Comparison of ENCODE assay signal across 10 mouse cellular contexts in genomic region chr16:26722464-26722863, GRCm38 (mm10).
A peak's percentile ranks its signal among the peaks of the same experiment; 100 is the strongest.
DNase-seq lines count a peak whose midpoint lies in the region; TF ChIP-seq lines count a peak whose summit lies in the region.
"Had no signal": no experiment of that assay in that cellular context is flagged by ENCODE, and none has a peak within 500 bp of the region (broad histone marks: within the 10 kb centered on the region; RNA-seq: fewer than 3 reads in every experiment).

No protein-coding gene starts in this region.

- 72% methylated on average over 11 of the region's 11 CpGs for WGBS in heart, adult 2 months
- 83% methylated on average over 11 of the region's 11 CpGs for WGBS in heart, embryonic 10.5 days
- WGBS in thymus, adult 2 months, result 93% methylated on average over 11 of the region's 11 CpGs

- H3K79me2 ChIP-seq in heart, adult 2 months (replicated peaks; ENCODE audit: control insufficient read depth, insufficient read depth, low read length), result no peaks in the 10 kb centered on the region

- no peak overlapping the region for H3K4me3 ChIP-seq in heart, adult 2 months
- no peak overlapping the region for H3K4me3 ChIP-seq in heart, embryonic 10.5 days
- H3K4me3 ChIP-seq in thymus, adult 2 months (ENCODE audit: control insufficient read depth, insufficient read depth, low read length), result no peak overlapping the region
- H3K4me3 ChIP-seq: embryonic facial prominence, embryonic 13.5 days; left cerebral cortex, adult 2 months had no signal

- H3K9me3 ChIP-seq in heart, embryonic 10.5 days, result no peaks in the 10 kb centered on the region
- H3K9me3 ChIP-seq: embryonic facial prominence, embryonic 13.5 days had no signal

- peak; percentile 31 to 50 for DNase-seq in heart, adult 2 months
- DNase-seq in heart, embryonic 10.5 days (ENCODE audit: low spot score), result no peak
- peak; percentile 17 for DNase-seq in adipocyte (ENCODE audit: low spot score)
- DNase-seq in cerebellum, postnatal 36 days, result peak; percentile 7 to 11
- DNase-seq in layer of hippocampus, postnatal 14 days (ENCODE audit: low spot score in 2 of 2), result peak; percentile 36 to 69
- no peak for DNase-seq in thymus, postnatal 10 days (ENCODE audit: low spot score in 2 of 2)
- no peak for DNase-seq in adrenal gland, postnatal 14 days
- no peak for DNase-seq in thymus, adult 2 months

- intact Hi-C loops in heart, adult 2 months (cut with DNase I), result no loop called here

- no peaks in the 10 kb centered on the region for H3K36me3 ChIP-seq in heart, adult 2 months (ENCODE audit: control insufficient read depth, insufficient read depth, low read length)
- no peaks in the 10 kb centered on the region for H3K36me3 ChIP-seq in heart, embryonic 10.5 days
- H3K36me3 ChIP-seq in thymus, adult 2 months (ENCODE audit: control insufficient read depth, insufficient read depth, low read length), result no peaks in the 10 kb centered on the region
- H3K36me3 ChIP-seq: embryonic facial prominence, embryonic 13.5 days had no signal

- no peak for TF ChIP-seq POLR2A in heart, adult 2 months (IDR thresholded peaks at IDR 0.05; ENCODE audit: insufficient read depth, low read depth, low read length)
- no peak for TF ChIP-seq POLR2A in thymus, adult 2 months (IDR thresholded peaks at IDR 0.05; ENCODE audit: control insufficient read depth, extremely low read depth, insufficient read depth, low read length, poor library complexity)

- H3K4me1 ChIP-seq in heart, adult 2 months (ENCODE audit: control insufficient read depth, insufficient read depth, low read length), result no peaks in the 10 kb centered on the region
- H3K4me1 ChIP-seq in heart, embryonic 10.5 days, result no peaks in the 10 kb centered on the region
- H3K4me1 ChIP-seq in thymus, adult 2 months (replicated peaks; ENCODE audit: control insufficient read depth, insufficient read depth, low read length), result no peaks in the 10 kb centered on the region

- no peak overlapping the region for H3K27ac ChIP-seq in heart, adult 2 months
- no peak overlapping the region for H3K27ac ChIP-seq in heart, embryonic 10.5 days
- no peak overlapping the region for H3K27ac ChIP-seq in thymus, adult 2 months (ENCODE audit: control insufficient read depth, insufficient read depth, low read length)
- H3K27ac ChIP-seq: embryonic facial prominence, embryonic 13.5 days; left cerebral cortex, adult 2 months had no signal

- TF ChIP-seq CTCF in heart, adult 2 months (IDR thresholded peaks at IDR 0.05), result no peak
- TF ChIP-seq CTCF in thymus, adult 2 months (IDR thresholded peaks at IDR 0.05; ENCODE audit: borderline replicate concordance, control insufficient read depth, extremely low read depth, insufficient read depth, low read length, poor library complexity), result no peak

- no peak overlapping the region for H3K9ac ChIP-seq in heart, adult 2 months (ENCODE audit: low read depth, low read length)
- H3K9ac ChIP-seq: embryonic facial prominence, embryonic 13.5 days had no signal

- H3K27me3 ChIP-seq in heart, adult 2 months (ENCODE audit: control insufficient read depth, insufficient read depth, low read length), result no peaks in the 10 kb centered on the region
- H3K27me3 ChIP-seq in heart, embryonic 10.5 days (ENCODE audit: insufficient read depth, poor library complexity, severe bottlenecking), result no peaks in the 10 kb centered on the region
- no peaks in the 10 kb centered on the region for H3K27me3 ChIP-seq in thymus, adult 2 months (ENCODE audit: control insufficient read depth, insufficient read depth, low read length)
- H3K27me3 ChIP-seq: embryonic facial prominence, embryonic 13.5 days had no signal

- no peak for TF ChIP-seq EP300 in heart, adult 2 months (IDR thresholded peaks at IDR 0.05; ENCODE audit: insufficient read depth, low read depth, low read length)

Comparison
In these comparisons a context has a peak if more than half of its experiments do, and no peak if none do; other contexts are left out.
1. DNase-seq: peak in heart, adult 2 months (2 of 2), adipocyte (single experiment), cerebellum, postnatal 36 days (2 of 2) and layer of hippocampus, postnatal 14 days (2 of 2); none in heart, embryonic 10.5 days (single experiment), thymus, postnatal 10 days (0 of 2), adrenal gland, postnatal 14 days (single experiment) and thymus, adult 2 months (single experiment).